Mouse (Mus musculus) bone marrow macrophage, adult 2 months (primary cell): ENCODE measurements around the gene Itpr3. TPM values are rescaled to one million over a fixed set of nuclear protein-coding genes. Genes with fewer than 3 reads are reported as not detected.

ENCODE experiments used
- H3K27ac ChIP-seq: 2 replicates; pipeline ENCODE4 v1.5.1; 2012; ENCODE audit warnings: low read depth, low read length; ENCODE audit not compliant: insufficient read depth
- H3K4me1 ChIP-seq: 2 replicates; pipeline ENCODE4 v1.6.1; 2012; ENCODE audit warnings: low read length; ENCODE audit not compliant: control insufficient read depth, insufficient read depth
- H3K4me3 ChIP-seq: 2 replicates; pipeline ENCODE4 v1.5.1; 2012; ENCODE audit warnings: mild to moderate bottlenecking, low read length, moderate library complexity; ENCODE audit not compliant: insufficient read depth
- CTCF ChIP-seq: IDR thresholded peaks from 2 replicates; pipeline ENCODE4 v1.5.1; 2012; ENCODE audit warnings: low read depth, mild to moderate bottlenecking, low read length, moderate library complexity
- POLR2A ChIP-seq: IDR thresholded peaks from 2 replicates; pipeline ENCODE4 v1.6.1; 2012; ENCODE audit warnings: mild to moderate bottlenecking, low read depth, low read length, borderline replicate concordance
- polyA plus RNA-seq: library from polyadenylated mRNA; stranded (reverse); fragments of >200 nt; gene quantifications from 2 replicates; pipeline ENCODE4 v1.2.4, GENCODE M21; 2012; ENCODE audit not compliant: missing spikeins, insufficient read depth, insufficient read length

The Itpr3 gene
- polyA plus RNA-seq, 1 experiment = 3.5 TPM

GRCm38 (mm10) chr17:27122701-27123100 is 65.6 kb downstream of the Itpr3 start:
- TF ChIP-seq POLR2A = no peak
- no peak for TF ChIP-seq CTCF
- Histone ChIP-seq H3K27ac (no peak overlapping the region), H3K4me1 (peaks cover 10% of the 10 kb centered on the region), H3K4me3 (no peak overlapping the region)

GRCm38 (mm10) chr17:27123103-27123502 is 66.0 kb downstream of the Itpr3 start:
- Histone ChIP-seq H3K27ac (no peak overlapping the region), H3K4me3 (no peak overlapping the region), H3K4me1 (peaks cover 10% of the 10 kb centered on the region)
- TF ChIP-seq CTCF (no peak), POLR2A (no peak)

GRCm38 (mm10) chr17:27123813-27124375 is 66.8 kb downstream of the Itpr3 start:
- no peak for TF ChIP-seq CTCF
- TF ChIP-seq POLR2A = no peak
- Histone ChIP-seq H3K4me3 (no peak overlapping the region), H3K27ac (no peak overlapping the region), H3K4me1 (peaks cover 8% of the 10 kb centered on the region)

- peak; percentile 82 for TF ChIP-seq CTCF
- no peak for TF ChIP-seq POLR2A
- Histone ChIP-seq H3K27ac (no peak overlapping the region), H3K4me1 (no peaks in the 10 kb centered on the region)
Observed at GRCm38 (mm10) chr17:27125185-27125584, 68.1 kb downstream of the Itpr3 start.

GRCm38 (mm10) chr17:27125669-27126202 is 68.6 kb downstream of the Itpr3 start:
- TF ChIP-seq CTCF (no peak), POLR2A (no peak)
- Histone ChIP-seq H3K4me3 (no peak overlapping the region), H3K4me1 (no peaks in the 10 kb centered on the region), H3K27ac (no peak overlapping the region)

More at GRCm38 (mm10) chr17:27125185-27125584, 68.1 kb downstream of the Itpr3 start:
- no peak overlapping the region for H3K4me3 ChIP-seq

GRCm38 (mm10) chr17:27126974-27127373 is 69.9 kb downstream of the Itpr3 start:
- no peak for TF ChIP-seq CTCF
- TF ChIP-seq POLR2A = no peak
- peaks cover under 1% of the 10 kb centered on the region; the same call in 1 of the 2 replicates for H3K4me1 ChIP-seq
- H3K27ac ChIP-seq = no peak overlapping the region
- H3K4me3 ChIP-seq = no peak overlapping the region

- TF ChIP-seq CTCF = no peak
- no peak for TF ChIP-seq POLR2A
- H3K4me1 ChIP-seq = peaks cover 13% of the 10 kb centered on the region
- H3K27ac ChIP-seq = no peak overlapping the region
- H3K4me3 ChIP-seq = no peak overlapping the region
Observed at GRCm38 (mm10) chr17:27128189-27128588, 71.1 kb downstream of the Itpr3 start.

- no peak overlapping the region for H3K4me3 ChIP-seq
- H3K27ac ChIP-seq = no peak overlapping the region
- H3K4me1 ChIP-seq = peaks cover 15% of the 10 kb centered on the region
- no peak for TF ChIP-seq CTCF
- TF ChIP-seq POLR2A = no peak
Observed at GRCm38 (mm10) chr17:27129291-27129690, 72.2 kb downstream of the Itpr3 start.

- Histone ChIP-seq H3K4me3 (no peak overlapping the region), H3K27ac (no peak overlapping the region)
Observed at GRCm38 (mm10) chr17:27129819-27130218, 72.7 kb downstream of the Itpr3 start.

GRCm38 (mm10) chr17:27130246-27130645 is 73.1 kb downstream of the Itpr3 start:
- no peak overlapping the region for H3K4me3 ChIP-seq
- no peak for TF ChIP-seq CTCF
- no peak for TF ChIP-seq POLR2A
- H3K4me1 ChIP-seq = peaks cover 15% of the 10 kb centered on the region
- no peak overlapping the region for H3K27ac ChIP-seq

More at GRCm38 (mm10) chr17:27129819-27130218, 72.7 kb downstream of the Itpr3 start:
- peaks cover 15% of the 10 kb centered on the region for H3K4me1 ChIP-seq
- no peak for TF ChIP-seq POLR2A

- TF ChIP-seq CTCF (no peak), POLR2A (no peak)
- peaks cover 15% of the 10 kb centered on the region for H3K4me1 ChIP-seq
- no peak overlapping the region for H3K27ac ChIP-seq
Observed at GRCm38 (mm10) chr17:27131240-27131665, 74.1 kb downstream of the Itpr3 start.

More at GRCm38 (mm10) chr17:27131240-27131665, 74.1 kb downstream of the Itpr3 start:
- no peak overlapping the region for H3K4me3 ChIP-seq
